Mouse (Mus musculus): ENCODE data around the gene Tfeb. TPM values are rescaled to one million over a fixed set of nuclear protein-coding genes. Genes with fewer than 3 reads are reported as not detected.

Tfeb gene
- total and polyA plus RNA-seq, 2 experiments, result 5.7 to 15.7 TPM

- Histone ChIP-seq H3K36me3 (ENCODE audit: control insufficient read depth, insufficient read depth, low read length) (no peaks in the 10 kb centered on the region), H3K27ac (replicated peaks; ENCODE audit: insufficient read depth, low read depth, low read length) (no peak overlapping the region)
- WGBS, result 63% methylated on average over 3 of the region's 3 CpGs
Measured at GRCm38 (mm10) chr17:47715037-47715436, 21.8 kb upstream of the Tfeb start.

GRCm38 (mm10) chr17:47721183-47721582 lies 15.6 kb upstream of the Tfeb start:
- H3K36me3 ChIP-seq (ENCODE audit: control insufficient read depth, insufficient read depth, low read length), result no peaks in the 10 kb centered on the region
- 69% methylated on average over 4 of the region's 4 CpGs for WGBS
- H3K27ac ChIP-seq (replicated peaks; ENCODE audit: insufficient read depth, low read depth, low read length), result no peak overlapping the region
- no peaks in the 10 kb centered on the region for H3K79me2 ChIP-seq (ENCODE audit: control insufficient read depth, insufficient read depth, low read length)
- TF ChIP-seq POLR2A (IDR thresholded peaks at IDR 0.05; ENCODE audit: extremely low read depth, insufficient read depth, low read length) (no peak), CTCF (IDR thresholded peaks at IDR 0.05; ENCODE audit: low read depth, low read length) (no peak)
- H3K9ac ChIP-seq (ENCODE audit: low read depth, low read length), result no peak overlapping the region
- no peak for DNase-seq (ENCODE audit: extremely low read depth, low read depth, low spot score)
- H3K4me1 ChIP-seq (ENCODE audit: control insufficient read depth, insufficient read depth, low read length), result no peaks in the 10 kb centered on the region
- H3K27me3 ChIP-seq (ENCODE audit: control insufficient read depth, insufficient read depth, low read length), result no peaks in the 10 kb centered on the region
- no peak overlapping the region for H3K4me3 ChIP-seq (ENCODE audit: insufficient read depth, low read depth, low read length)

More at GRCm38 (mm10) chr17:47715037-47715436, 21.8 kb upstream of the Tfeb start:
- no peak for TF ChIP-seq POLR2A (IDR thresholded peaks at IDR 0.05; ENCODE audit: extremely low read depth, insufficient read depth, low read length)
- TF ChIP-seq CTCF (IDR thresholded peaks at IDR 0.05; ENCODE audit: low read depth, low read length), result no peak
- no peak for DNase-seq (ENCODE audit: extremely low read depth, low read depth, low spot score)
- H3K27me3 ChIP-seq (ENCODE audit: control insufficient read depth, insufficient read depth, low read length), result no peaks in the 10 kb centered on the region
- no peak overlapping the region for H3K9ac ChIP-seq (ENCODE audit: low read depth, low read length)
- H3K4me3 ChIP-seq (ENCODE audit: insufficient read depth, low read depth, low read length), result no peak overlapping the region
- H3K4me1 ChIP-seq (ENCODE audit: control insufficient read depth, insufficient read depth, low read length), result no peaks in the 10 kb centered on the region
- H3K79me2 ChIP-seq (ENCODE audit: control insufficient read depth, insufficient read depth, low read length), result no peaks in the 10 kb centered on the region

- Histone ChIP-seq H3K27me3 (ENCODE audit: control insufficient read depth, insufficient read depth, low read length) (no peaks in the 10 kb centered on the region), H3K27ac (replicated peaks; ENCODE audit: insufficient read depth, low read depth, low read length) (no peak within 1 kb of the TSS), H3K4me1 (ENCODE audit: control insufficient read depth, insufficient read depth, low read length) (no peaks in the 10 kb centered on the region), H3K36me3 (ENCODE audit: control insufficient read depth, insufficient read depth, low read length) (no peaks in the 10 kb centered on the region), H3K79me2 (ENCODE audit: control insufficient read depth, insufficient read depth, low read length) (no peaks in the 10 kb centered on the region), H3K4me3 (ENCODE audit: insufficient read depth, low read depth, low read length) (no peak within 1 kb of the TSS), H3K9ac (ENCODE audit: low read depth, low read length) (no peak within 1 kb of the TSS)
- no peak for DNase-seq (ENCODE audit: extremely low read depth, low read depth, low spot score)
- WGBS, result 84% methylated on average over 11 of the region's 11 CpGs
- TF ChIP-seq CTCF (IDR thresholded peaks at IDR 0.05; ENCODE audit: low read depth, low read length) (no peak), POLR2A (IDR thresholded peaks at IDR 0.05; ENCODE audit: extremely low read depth, insufficient read depth, low read length) (no peak)
Measured at GRCm38 (mm10) chr17:47726566-47726965, 10.3 kb upstream of the Tfeb start, which contains the start of gene Pgc. TSS of gene Pgc (plus strand) at chr17:47726842.

- Histone ChIP-seq H3K4me3 (ENCODE audit: insufficient read depth, low read depth, low read length) (no peak overlapping the region), H3K27ac (replicated peaks; ENCODE audit: insufficient read depth, low read depth, low read length) (no peak overlapping the region), H3K9ac (ENCODE audit: low read depth, low read length) (no peak overlapping the region), H3K4me1 (ENCODE audit: control insufficient read depth, insufficient read depth, low read length) (no peaks in the 10 kb centered on the region), H3K79me2 (ENCODE audit: control insufficient read depth, insufficient read depth, low read length) (no peaks in the 10 kb centered on the region), H3K27me3 (ENCODE audit: control insufficient read depth, insufficient read depth, low read length) (no peaks in the 10 kb centered on the region), H3K36me3 (ENCODE audit: control insufficient read depth, insufficient read depth, low read length) (no peaks in the 10 kb centered on the region)
- TF ChIP-seq CTCF (IDR thresholded peaks at IDR 0.05; ENCODE audit: low read depth, low read length), result no peak
- no peak for TF ChIP-seq POLR2A (IDR thresholded peaks at IDR 0.05; ENCODE audit: extremely low read depth, insufficient read depth, low read length)
- no peak for DNase-seq (ENCODE audit: extremely low read depth, low read depth, low spot score)
- 63% methylated on average over 24 of the region's 24 CpGs for WGBS
Measured at GRCm38 (mm10) chr17:47730633-47731575, 5.9 kb upstream of the Tfeb start.

GRCm38 (mm10) chr17:47735553-47736100 lies 1.2 kb upstream of the Tfeb start:
- no peak for DNase-seq (ENCODE audit: extremely low read depth, low read depth, low spot score)
- no peaks in the 10 kb centered on the region for H3K27me3 ChIP-seq (ENCODE audit: control insufficient read depth, insufficient read depth, low read length)
- peaks cover 23% of the 10 kb centered on the region for H3K79me2 ChIP-seq (ENCODE audit: control insufficient read depth, insufficient read depth, low read length)
- no peak for TF ChIP-seq CTCF (IDR thresholded peaks at IDR 0.05; ENCODE audit: low read depth, low read length)
- no peak for TF ChIP-seq POLR2A (IDR thresholded peaks at IDR 0.05; ENCODE audit: extremely low read depth, insufficient read depth, low read length)
- H3K27ac ChIP-seq (replicated peaks; ENCODE audit: insufficient read depth, low read depth, low read length), result no peak overlapping the region
- H3K36me3 ChIP-seq (ENCODE audit: control insufficient read depth, insufficient read depth, low read length), result no peaks in the 10 kb centered on the region
- H3K9ac ChIP-seq (ENCODE audit: low read depth, low read length), result no peak overlapping the region
- 82% methylated on average over 14 of the region's 14 CpGs for WGBS
- H3K4me3 ChIP-seq (ENCODE audit: insufficient read depth, low read depth, low read length), result no peak overlapping the region
- H3K4me1 ChIP-seq (ENCODE audit: control insufficient read depth, insufficient read depth, low read length), result peaks cover 5% of the 10 kb centered on the region; the same call in 1 of the 2 replicates
